Mouse (Mus musculus) embryonic facial prominence, embryonic 14.5 days (tissue): ENCODE measurements around the gene Ranbp10. TPM values are rescaled to one million over a fixed set of nuclear protein-coding genes. Genes with fewer than 3 reads are reported as not detected.
A peak's percentile ranks its signal among the peaks of the same experiment; 100 is the strongest.

Experiments
- ATAC-seq: fragments of 200-750 bp; cut with Nextera tagmentation; 2 replicates; pipeline ENCODE4 v1.8.0; 2017; ENCODE audit warnings: low read depth, moderate number of reproducible peaks, moderate TSS enrichment
- DNase-seq: peaks from one replicate; pipeline ENCODE4 v3.0.0-alpha.2; 2015; ENCODE audit warnings: low spot score
- H3K27ac ChIP-seq: fragments of 300-500 bp; sonication (generic); replicated peaks from 2 replicates; pipeline ENCODE4 v1.5.1; 2014; ENCODE audit warnings: low read depth, mild to moderate bottlenecking, low read length, moderate library complexity
- H3K27me3 ChIP-seq: fragments of 300-500 bp; sonication (generic); replicated peaks from 2 replicates; pipeline ENCODE4 v1.6.1; 2014; ENCODE audit warnings: low read length; ENCODE audit not compliant: control insufficient read depth, insufficient read depth
- H3K36me3 ChIP-seq: fragments of 300-500 bp; sonication (generic); 2 replicates; pipeline ENCODE4 v1.6.1; 2014; ENCODE audit warnings: low read length, mixed read lengths; ENCODE audit not compliant: control insufficient read depth, insufficient read depth
- H3K4me1 ChIP-seq: fragments of 300-500 bp; sonication (generic); 2 replicates; pipeline ENCODE4 v1.6.1; 2014; ENCODE audit warnings: antibody characterized with exemption, low read length; ENCODE audit not compliant: control insufficient read depth, insufficient read depth
- H3K4me2 ChIP-seq: fragments of 300-500 bp; sonication (generic); 2 replicates; pipeline ENCODE4 v1.6.1; 2014; ENCODE audit warnings: low read depth, mild to moderate bottlenecking, low read length, moderate library complexity, mixed read lengths
- H3K4me3 ChIP-seq: fragments of 300-500 bp; sonication (generic); 2 replicates; pipeline ENCODE4 v1.5.1; 2014; ENCODE audit warnings: low read depth, mild to moderate bottlenecking, low read length
- H3K9ac ChIP-seq: fragments of 300-500 bp; sonication (generic); 2 replicates; pipeline ENCODE4 v1.6.1; 2014; ENCODE audit warnings: low read depth, mild to moderate bottlenecking, low read length, moderate library complexity, mixed read lengths
- H3K9me3 ChIP-seq: fragments of 300-500 bp; sonication (generic); 2 replicates; pipeline ENCODE4 v1.6.1; 2016; ENCODE audit warnings: low read length; ENCODE audit not compliant: control insufficient read depth
- WGBS: fragments of 180-500 bp; shearing (Covaris S2); extraction: QIAGEN DNeasy Blood & Tissue Kit; methylation state at CpG from one replicate; pipeline ENCODE4 v1.1.7; 2014; 5-methylcytosine and 5-hydroxymethylcytosine counted together
- polyA plus RNA-seq: library from polyadenylated mRNA; unstranded; fragments of >200 nt; fragmentation: Nextera tagmentation; extraction: Ambion mirVana; gene quantifications from 2 replicates; pipeline ENCODE4 v1.2.1, GENCODE M21; 2014

The Ranbp10 gene
- polyA plus RNA-seq, 1 experiment from 2014 or later: 11.2 TPM

DNA sequence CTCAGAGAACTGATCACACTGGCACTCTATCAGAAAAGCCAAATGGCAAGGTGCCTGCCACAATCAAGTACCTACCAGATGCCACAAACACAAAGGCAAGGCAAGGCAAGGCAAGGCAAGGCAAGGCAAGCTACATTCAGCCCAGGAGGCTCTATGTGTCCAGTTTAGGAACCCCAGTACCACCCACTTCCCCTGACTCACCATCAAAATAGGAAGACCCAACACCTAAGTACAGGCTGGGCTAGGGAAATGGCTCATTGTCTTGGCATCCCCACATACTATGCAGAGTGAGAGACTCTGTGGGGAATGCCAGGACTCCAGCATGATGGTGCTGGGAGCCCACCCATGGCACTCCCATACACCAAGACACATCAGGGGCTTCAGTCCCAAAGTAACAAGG lies 37.5 kb downstream of the Ranbp10 start:
- no peak overlapping the region for H3K4me3 ChIP-seq
- no peaks in the 10 kb centered on the region for H3K4me1 ChIP-seq
- no peak for ATAC-seq
- H3K27ac ChIP-seq: no peak overlapping the region
- no peak overlapping the region for H3K9ac ChIP-seq
- no peaks in the 10 kb centered on the region for H3K27me3 ChIP-seq
- H3K9me3 ChIP-seq: no peaks in the 10 kb centered on the region
- no peak overlapping the region for H3K4me2 ChIP-seq
- DNase-seq: no peak
- H3K36me3 ChIP-seq: peaks cover 19% of the 10 kb centered on the region

DNA sequence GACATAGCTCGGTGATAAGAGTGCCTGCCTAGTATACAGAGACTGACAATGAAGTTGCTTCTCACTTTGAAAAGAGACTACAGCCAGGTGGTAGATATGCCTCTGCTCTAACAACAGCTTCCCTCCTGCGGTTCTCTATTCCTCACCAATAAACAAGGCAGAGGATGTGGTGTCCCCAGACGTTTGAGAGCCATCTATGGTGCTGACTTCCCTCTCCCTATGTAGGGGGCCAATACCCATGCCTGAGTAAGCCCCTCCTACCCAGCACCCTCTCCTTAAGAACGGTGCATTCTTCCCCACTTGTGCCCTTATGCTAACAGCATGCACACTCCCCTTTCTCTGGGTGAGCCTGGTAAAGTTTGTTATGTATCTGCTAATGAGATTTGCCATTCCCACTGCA lies 38.2 kb downstream of the Ranbp10 start:
- ATAC-seq: no peak
- no peaks in the 10 kb centered on the region for H3K4me1 ChIP-seq
- WGBS: 68% methylated on average over 4 of the region's 4 CpGs
- H3K4me3 ChIP-seq: no peak overlapping the region
- H3K9me3 ChIP-seq: no peaks in the 10 kb centered on the region
- H3K27me3 ChIP-seq: no peaks in the 10 kb centered on the region
- no peak overlapping the region for H3K4me2 ChIP-seq
- DNase-seq: no peak
- no peak overlapping the region for H3K27ac ChIP-seq
- no peak overlapping the region for H3K9ac ChIP-seq
- peaks cover 22% of the 10 kb centered on the region for H3K36me3 ChIP-seq

DNA sequence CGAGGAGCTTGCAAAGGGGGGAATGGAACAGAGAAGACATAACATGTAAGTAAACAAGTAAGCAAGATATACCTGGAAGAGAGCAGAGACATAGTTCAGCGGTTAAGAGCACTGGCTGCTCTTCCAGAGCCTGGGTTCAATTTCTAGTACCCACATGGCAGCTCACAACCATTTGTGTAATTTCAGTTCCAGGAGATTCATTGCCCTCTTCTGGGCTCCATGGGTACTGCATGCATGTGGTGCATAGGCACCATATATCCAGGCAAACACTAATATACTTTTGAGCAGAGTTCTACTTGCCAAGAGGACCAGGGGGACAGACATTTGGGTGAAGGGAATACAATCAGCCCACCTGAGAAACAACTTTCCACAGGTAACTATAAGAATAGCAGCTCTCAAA lies 38.9 kb downstream of the Ranbp10 start:
- H3K4me2 ChIP-seq: no peak overlapping the region
- peaks cover 24% of the 10 kb centered on the region for H3K36me3 ChIP-seq
- no peak overlapping the region for H3K27ac ChIP-seq
- DNase-seq: no peak
- no peaks in the 10 kb centered on the region for H3K27me3 ChIP-seq
- H3K4me1 ChIP-seq: no peaks in the 10 kb centered on the region
- 90% methylated on average over 2 of the region's 2 CpGs for WGBS
- no peak overlapping the region for H3K4me3 ChIP-seq
- H3K9me3 ChIP-seq: no peaks in the 10 kb centered on the region
- H3K9ac ChIP-seq: no peak overlapping the region
- no peak for ATAC-seq

DNA sequence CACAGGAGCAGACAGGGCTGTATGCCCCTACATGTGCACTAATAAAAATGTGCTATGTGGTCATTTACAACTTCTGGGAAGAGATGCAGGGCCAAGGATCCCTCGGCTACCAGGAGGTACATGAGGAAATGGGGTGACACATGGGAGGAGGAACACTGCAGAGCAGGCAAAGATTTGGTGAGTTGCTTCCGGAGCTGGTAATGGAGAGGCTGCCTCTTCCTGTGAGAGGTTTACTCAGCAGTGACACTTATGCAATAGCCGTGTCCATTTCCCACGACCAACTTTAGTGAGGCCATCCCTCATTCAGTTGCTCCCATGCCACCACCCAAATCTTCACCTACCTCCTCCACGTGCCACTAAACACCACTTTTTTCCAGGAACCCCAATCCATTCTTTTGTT lies 46.9 kb downstream of the Ranbp10 start:
- DNase-seq (no peak), ATAC-seq (no peak)
- no peaks in the 10 kb centered on the region for H3K4me1 ChIP-seq
- no peak overlapping the region for H3K9ac ChIP-seq
- no peak overlapping the region for H3K4me2 ChIP-seq
- H3K27ac ChIP-seq: no peak overlapping the region
- peaks cover 76% of the 10 kb centered on the region for H3K36me3 ChIP-seq
- WGBS: 93% methylated on average over 5 of the region's 5 CpGs
- H3K27me3 ChIP-seq: no peaks in the 10 kb centered on the region
- no peak overlapping the region for H3K4me3 ChIP-seq
- no peaks in the 10 kb centered on the region for H3K9me3 ChIP-seq

DNA sequence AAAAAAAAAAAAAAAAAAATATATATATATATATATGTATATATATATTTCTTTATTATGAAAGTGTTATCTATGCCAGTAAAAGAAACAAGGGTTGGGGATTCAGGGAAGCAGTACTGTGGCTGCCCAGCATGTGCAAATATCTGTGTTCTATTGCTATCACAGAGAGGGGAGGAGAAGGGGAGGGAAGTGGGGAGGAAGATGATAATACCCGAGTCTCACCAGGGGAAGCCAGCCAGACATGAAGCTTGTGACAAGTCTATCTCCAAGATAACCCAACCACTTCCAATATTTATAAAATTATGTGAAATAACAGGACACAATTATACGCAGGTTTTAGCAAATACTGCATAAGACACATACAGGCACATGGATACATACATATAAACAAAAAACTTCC lies 49.3 kb downstream of the Ranbp10 start:
- no peaks in the 10 kb centered on the region for H3K27me3 ChIP-seq
- H3K27ac ChIP-seq: no peak overlapping the region
- H3K9ac ChIP-seq: no peak overlapping the region
- 89% methylated on average over 2 of the region's 2 CpGs for WGBS
- H3K4me3 ChIP-seq: no peak overlapping the region
- no peaks in the 10 kb centered on the region for H3K4me1 ChIP-seq
- H3K9me3 ChIP-seq: no peaks in the 10 kb centered on the region
- ATAC-seq (no peak), DNase-seq (no peak)
- no peak overlapping the region for H3K4me2 ChIP-seq
- peaks cover 88% of the 10 kb centered on the region for H3K36me3 ChIP-seq

DNA sequence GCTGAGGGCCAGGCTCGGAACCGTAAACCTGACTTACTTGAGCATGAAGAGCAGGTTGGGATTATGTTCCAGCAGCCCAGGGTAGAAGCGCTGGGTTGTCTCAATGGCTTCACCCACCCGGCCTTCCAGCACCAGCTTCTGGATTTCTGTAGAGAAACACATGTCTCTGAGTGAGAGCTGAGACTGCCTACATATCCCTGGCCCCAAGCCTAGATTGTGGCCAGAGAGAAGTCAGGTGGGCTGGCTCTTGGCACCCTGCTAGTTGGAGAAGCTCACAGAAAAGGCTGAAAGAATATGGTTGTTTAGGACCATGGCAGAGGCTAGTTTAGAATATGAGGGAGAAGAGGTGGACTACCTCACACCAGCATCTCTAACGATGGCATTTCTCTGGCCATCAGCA lies 52.7 kb downstream of the Ranbp10 start:
- Histone ChIP-seq H3K36me3 (peaks cover 93% of the 10 kb centered on the region), H3K9ac (no peak overlapping the region), H3K27me3 (no peaks in the 10 kb centered on the region), H3K27ac (no peak overlapping the region), H3K4me3 (no peak overlapping the region), H3K4me2 (no peak overlapping the region), H3K4me1 (no peaks in the 10 kb centered on the region), H3K9me3 (no peaks in the 10 kb centered on the region)
- ATAC-seq: no peak
- no peak for DNase-seq
- 94% methylated on average over 5 of the region's 5 CpGs for WGBS

DNA sequence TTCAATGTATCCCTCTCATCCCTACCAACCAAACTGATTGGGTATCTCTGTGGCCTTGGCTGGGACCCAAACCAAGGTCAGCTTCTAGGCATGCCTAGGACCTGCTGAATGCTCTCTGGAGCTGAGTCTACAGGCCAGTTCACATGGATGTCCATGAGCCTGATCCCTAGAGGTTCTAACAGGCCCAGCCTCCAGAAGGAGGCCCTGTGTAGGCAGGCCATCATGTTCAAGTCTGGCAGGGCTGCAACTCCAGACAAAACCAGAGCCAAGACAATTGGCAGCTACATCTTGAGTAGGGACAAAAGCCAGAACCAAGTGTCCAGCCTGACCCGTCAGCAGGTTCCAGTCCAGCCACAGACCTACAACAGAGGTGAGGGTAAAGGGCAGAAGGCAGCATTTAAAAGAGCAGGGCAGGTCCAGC lies 53.7 kb downstream of the Ranbp10 start:
- Histone ChIP-seq H3K9me3 (no peaks in the 10 kb centered on the region), H3K4me1 (no peaks in the 10 kb centered on the region), H3K4me2 (no peak overlapping the region), H3K4me3 (no peak overlapping the region), H3K9ac (no peak overlapping the region), H3K27ac (no peak overlapping the region), H3K36me3 (peaks cover 95% of the 10 kb centered on the region), H3K27me3 (no peaks in the 10 kb centered on the region)
- DNase-seq (no peak), ATAC-seq (no peak)
- WGBS: 95% methylated on average over 1 of the region's 1 CpGs

DNA sequence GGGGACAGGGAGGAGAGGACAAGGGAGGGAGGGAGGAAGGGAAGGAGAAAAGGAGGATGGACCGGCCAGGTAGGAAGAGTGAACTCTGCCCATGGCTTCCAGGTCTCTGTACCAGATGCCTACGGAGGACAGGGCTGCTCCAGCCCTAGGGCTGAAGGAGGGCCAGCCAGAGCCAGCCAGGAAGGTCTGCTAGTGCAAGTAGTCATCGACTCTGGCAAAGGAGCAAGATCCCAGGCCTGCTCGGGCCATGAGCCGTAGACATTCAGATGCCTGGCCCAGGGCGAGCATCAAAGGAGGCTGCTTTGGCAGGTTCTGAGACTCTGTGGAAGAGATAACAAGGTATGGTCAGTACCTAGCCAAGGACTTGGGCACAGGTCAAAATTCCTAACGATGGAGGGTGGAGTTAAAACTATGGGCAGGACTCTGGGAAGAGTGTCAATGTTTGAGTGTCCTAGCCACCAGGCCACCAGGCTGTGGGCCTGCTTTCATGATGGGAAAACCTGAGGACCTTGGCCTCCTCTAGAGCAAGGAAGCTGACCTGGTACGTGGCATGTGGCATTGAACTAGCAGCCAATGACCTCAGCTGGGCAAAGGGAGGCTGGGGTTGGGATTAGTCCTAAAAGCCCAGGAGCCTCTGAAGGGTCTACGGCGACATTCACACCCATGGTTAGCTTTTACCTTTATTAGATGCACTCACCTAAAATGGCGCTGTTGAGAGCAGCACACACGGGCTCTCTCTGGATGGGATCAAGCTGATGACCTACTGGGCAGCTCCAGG lies 55.6 kb downstream of the Ranbp10 start:
- Histone ChIP-seq H3K36me3 (peaks cover 83% of the 10 kb centered on the region), H3K4me2 (no peak overlapping the region), H3K4me1 (no peaks in the 10 kb centered on the region), H3K9me3 (no peaks in the 10 kb centered on the region), H3K27me3 (no peaks in the 10 kb centered on the region), H3K9ac (no peak overlapping the region), H3K27ac (no peak overlapping the region), H3K4me3 (no peak overlapping the region)
- 93% methylated on average over 12 of the region's 12 CpGs for WGBS
- DNase-seq (no peak), ATAC-seq (no peak)

DNA sequence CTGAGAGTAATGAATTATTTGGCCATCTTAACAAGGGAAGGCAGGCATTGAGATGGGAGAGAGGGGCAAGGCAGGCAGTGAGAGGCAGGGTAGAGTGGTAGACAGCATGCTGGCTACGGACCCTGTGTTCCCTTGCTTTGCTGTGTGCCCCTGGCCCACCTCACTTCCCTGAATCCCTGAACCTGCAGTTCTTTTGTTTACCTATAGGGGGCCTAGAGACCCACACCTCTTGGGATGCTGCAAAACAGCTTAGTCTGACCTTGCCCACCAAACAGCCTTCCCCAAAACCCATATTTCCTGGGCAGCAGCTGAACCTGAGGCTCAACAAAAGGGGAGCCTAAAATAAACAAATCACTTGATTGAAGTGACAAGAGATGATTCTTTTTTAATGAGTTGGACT lies 56.5 kb downstream of the Ranbp10 start:
- H3K27ac ChIP-seq: no peak overlapping the region
- no peaks in the 10 kb centered on the region for H3K9me3 ChIP-seq
- no peak overlapping the region for H3K4me3 ChIP-seq
- H3K27me3 ChIP-seq: no peaks in the 10 kb centered on the region
- WGBS: 64% methylated on average over 1 of the region's 1 CpGs
- DNase-seq: peak; percentile 12
- no peak overlapping the region for H3K4me2 ChIP-seq
- ATAC-seq: no peak; the same call in 1 of the 2 replicates
- H3K9ac ChIP-seq: no peak overlapping the region
- no peaks in the 10 kb centered on the region for H3K4me1 ChIP-seq
- peaks cover 73% of the 10 kb centered on the region for H3K36me3 ChIP-seq
